12 mouse cellular contexts compared by ENCODE assay signal in genomic region chr12:73325617-73326016, GRCm38 (mm10). TPM values are rescaled to one million over a fixed set of nuclear protein-coding genes. Genes with fewer than 3 reads are reported as not detected.
DNase-seq lines count a peak whose midpoint lies in the region.
"Had no signal": no experiment of that assay in that cellular context is flagged by ENCODE, and none has a peak within 500 bp of the region (broad histone marks: within the 10 kb centered on the region; RNA-seq: fewer than 3 reads in every experiment).

No protein-coding gene starts in this region.

- H3K4me1 ChIP-seq in hindbrain, embryonic 10.5 days (replicated peaks) = peaks cover 28% of the 10 kb centered on the region

- no peak overlapping the region for H3K27ac ChIP-seq in hindbrain, embryonic 10.5 days

- H3K4me3 ChIP-seq in hindbrain, embryonic 10.5 days = no peak overlapping the region
- H3K4me3 ChIP-seq: erythroblast, embryonic 14.5 days; limb, embryonic 15.5 days had no signal

- H3K27me3 ChIP-seq in hindbrain, embryonic 10.5 days (ENCODE audit: insufficient read depth, poor library complexity, severe bottlenecking) = no peaks in the 10 kb centered on the region
- H3K27me3 ChIP-seq: limb, embryonic 15.5 days had no signal

- WGBS in hindbrain, embryonic 10.5 days = 40% methylated on average over 4 of the region's 4 CpGs

- intact Hi-C loops in heart, postnatal 36 days (cut with DNase I) = loop anchor here (2.0 kb wide), 1 partner anchor 301 kb away; no protein-coding TSS in a partner anchor
- intact Hi-C loops in left cerebral cortex, postnatal 36 days (cut with DNase I) = loop anchor here (10.0 kb wide), 1 partner anchor 301 kb away; no protein-coding TSS in a partner anchor

- H3K36me3 ChIP-seq in hindbrain, embryonic 10.5 days = no peaks in the 10 kb centered on the region
- H3K36me3 ChIP-seq: limb, embryonic 15.5 days had no signal

- peak; percentile 58 for DNase-seq in gastrocnemius, adult 18-20 months (ENCODE audit: low spot score)
- DNase-seq in gastrocnemius, postnatal 4 days (ENCODE audit: low spot score in 2 of 2) = no peak
- peak; percentile 81 for DNase-seq in NIH3T3 (ENCODE audit: low read depth)
- peak; percentile 40 for DNase-seq in gastrocnemius, postnatal 25 days
- DNase-seq in heart, postnatal 36 days = peak; percentile 37 to 41
- no peak for DNase-seq in hindbrain, embryonic 10.5 days (ENCODE audit: low spot score)
- DNase-seq in left cerebral cortex, postnatal 36 days (ENCODE audit: low spot score in 2 of 2) = no peak
- no peak for DNase-seq in spleen, adult 18-20 months
- DNase-seq: cerebellum, postnatal 36 days; kidney, adult 11 months had no signal

- H3K9me3 ChIP-seq in hindbrain, embryonic 10.5 days = no peaks in the 10 kb centered on the region
- H3K9me3 ChIP-seq: limb, embryonic 15.5 days had no signal

RNA-seq across cellular contexts. Expression of gene Slc38a6, which starts 39.0 kb away (rescaled TPM):
- total RNA-seq in gastrocnemius, adult 18-20 months (2021) = 1 to 10 TPM; 2.2 to 2.4 TPM
- 10 to 100 TPM; 13.9 to 14.8 TPM for total RNA-seq in gastrocnemius, postnatal 4 days (2021)
- 1 to 10 TPM; 3.0 to 3.1 TPM for total RNA-seq in gastrocnemius, postnatal 25 days (2021)
- 1 to 10 TPM; 3.2 to 4.5 TPM for total RNA-seq in heart, postnatal 36 days (2021)
- 7.0 and 10.1 TPM in 2 replicates for polyA plus RNA-seq in hindbrain, embryonic 10.5 days (2016; fragmentation: Nextera tagmentation; extraction: Ambion mirVana)
- 10 to 100 TPM; 10.2 to 21.0 TPM for total RNA-seq in left cerebral cortex, postnatal 36 days (2021)
- polyA plus RNA-seq: erythroblast, embryonic 14.5 days had no signal

RNA-seq across cellular contexts. Expression of gene Trmt5, which starts 39.1 kb away (rescaled TPM):
- total RNA-seq in gastrocnemius, adult 18-20 months (2021) = 1 to 10 TPM; 7.8 to 8.4 TPM
- 10 to 100 TPM; 12.1 to 14.8 TPM for total RNA-seq in gastrocnemius, postnatal 4 days (2021)
- total RNA-seq in gastrocnemius, postnatal 25 days (2021) = 1 to 10 TPM; 6.2 to 6.3 TPM
- 10 to 100 TPM; 51.6 to 67.6 TPM for total RNA-seq in heart, postnatal 36 days (2021)
- polyA plus RNA-seq in hindbrain, embryonic 10.5 days (2016; fragmentation: Nextera tagmentation; extraction: Ambion mirVana) = 18.3 and 20.3 TPM in 2 replicates
- total RNA-seq in left cerebral cortex, postnatal 36 days (2021) = 10 to 100 TPM in 1 of 2 experiments, 1 to 10 TPM in 1; 9.6 to 14.0 TPM

Comparison
In these comparisons a context has a peak if more than half of its experiments do, and no peak if none do; other contexts are left out.
1. DNase-seq: peak in gastrocnemius, adult 18-20 months (single experiment), NIH3T3 (single experiment), gastrocnemius, postnatal 25 days (single experiment) and heart, postnatal 36 days (2 of 2); none in gastrocnemius, postnatal 4 days (0 of 2), hindbrain, embryonic 10.5 days (single experiment), left cerebral cortex, postnatal 36 days (0 of 2) and spleen, adult 18-20 months (0 of 2).